ENCODE assay signal across 8 mouse cellular contexts in the genomic region with DNA sequence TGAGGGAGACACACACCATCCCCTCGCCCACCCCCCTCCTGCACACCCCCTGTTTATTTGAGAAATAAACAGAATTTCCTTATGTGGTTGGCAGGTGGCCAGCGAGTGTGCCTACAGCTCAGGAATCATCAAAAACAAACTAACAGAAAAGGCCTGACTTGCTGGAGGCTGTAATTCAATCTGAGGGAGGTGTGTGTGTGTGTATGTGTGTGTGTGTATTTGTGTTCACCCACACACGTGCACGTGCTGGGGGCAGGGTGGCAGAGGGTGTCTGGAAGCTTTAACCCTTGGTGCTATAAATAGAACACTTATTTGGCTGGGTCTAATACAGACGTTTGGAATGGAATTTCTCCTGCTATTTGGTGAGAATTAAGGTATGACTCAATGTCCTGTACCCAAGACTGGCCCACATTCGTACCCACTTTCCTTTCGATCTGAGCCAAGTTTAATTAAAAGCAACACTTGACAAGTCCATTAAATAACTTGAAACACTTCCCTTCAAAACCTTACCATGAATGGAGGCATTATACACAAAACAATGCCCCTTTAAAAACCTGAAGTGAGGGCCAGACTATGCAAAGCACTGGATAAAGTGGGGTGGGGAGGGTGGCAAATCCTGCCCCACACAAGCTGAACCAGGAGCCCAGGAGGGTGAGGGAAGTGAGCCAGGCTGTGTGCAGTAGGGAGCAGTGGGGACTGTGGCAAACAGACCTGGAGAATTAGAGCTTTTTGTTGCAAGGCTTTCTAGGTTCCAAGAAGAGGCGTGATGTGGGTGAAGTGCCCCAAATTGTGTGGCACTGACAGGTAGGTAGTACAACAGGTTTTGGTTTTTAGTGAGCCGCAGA. TPM values are rescaled to one million over a fixed set of nuclear protein-coding genes. Genes with fewer than 3 reads are reported as not detected.
DNase-seq lines count a peak whose midpoint lies in the region; ATAC-seq and TF ChIP-seq lines count a peak whose summit lies in the region.

No protein-coding gene starts in this region.

- no peak for TF ChIP-seq POLR2A in kidney, adult 2 months (IDR thresholded peaks at IDR 0.05; ENCODE audit: low read depth, low read length)

- no peak for TF ChIP-seq CTCF in liver, postnatal 0 days (IDR thresholded peaks at IDR 0.05; ENCODE audit: low read depth)
- TF ChIP-seq CTCF in kidney, adult 2 months (conservative IDR thresholded peaks at IDR 0.05; ENCODE audit: insufficient read depth, insufficient read length, low read depth, low read length) = no peak

- peak overlapping the region; percentile 48; the same call in 1 of the 2 replicates for H3K27ac ChIP-seq in liver, postnatal 0 days (ENCODE audit: low read depth)
- no peak overlapping the region for H3K27ac ChIP-seq in liver, embryonic 11.5 days (ENCODE audit: low read depth, low read length)
- H3K27ac ChIP-seq in embryonic facial prominence, embryonic 14.5 days (replicated peaks; ENCODE audit: low read depth, low read length) = peak overlapping the region; percentile 57
- peak overlapping the region; percentile 84 for H3K27ac ChIP-seq in kidney, adult 2 months (ENCODE audit: insufficient read depth, low read depth, low read length)
- H3K27ac ChIP-seq in neural tube, embryonic 14.5 days (ENCODE audit: low read depth, low read length) = no peak overlapping the region

- no peak for DNase-seq in liver, postnatal 0 days
- no peak for DNase-seq in liver, embryonic 11.5 days (ENCODE audit: low spot score)
- DNase-seq in embryonic facial prominence, embryonic 14.5 days (ENCODE audit: low spot score) = peak; percentile 90
- DNase-seq in kidney, adult 2 months = peak; percentile 68
- no peak for DNase-seq in adrenal gland, postnatal 10 days
- no peak for DNase-seq in thymus, postnatal 36 days
- no peak for DNase-seq in left cerebral cortex, adult 18-20 months (ENCODE audit: low spot score in 2 of 2)

- H3K36me3 ChIP-seq in liver, postnatal 0 days (replicated peaks; ENCODE audit: insufficient read depth, low read length) = no peaks in the 10 kb centered on the region
- no peaks in the 10 kb centered on the region for H3K36me3 ChIP-seq in liver, embryonic 11.5 days (ENCODE audit: control insufficient read depth, insufficient read depth, low read length)
- H3K36me3 ChIP-seq in embryonic facial prominence, embryonic 14.5 days (ENCODE audit: control insufficient read depth, insufficient read depth, low read length) = no peaks in the 10 kb centered on the region
- H3K36me3 ChIP-seq in kidney, adult 2 months (ENCODE audit: control insufficient read depth, insufficient read depth, low read length) = no peaks in the 10 kb centered on the region
- H3K36me3 ChIP-seq in neural tube, embryonic 14.5 days (ENCODE audit: control insufficient read depth, insufficient read depth, low read length) = no peaks in the 10 kb centered on the region

- TF ChIP-seq EP300 in liver, postnatal 0 days (IDR thresholded peaks at IDR 0.05; ENCODE audit: low read depth) = no peak

- ATAC-seq in liver, postnatal 0 days = no peak
- no peak for ATAC-seq in liver, embryonic 11.5 days (replicated peaks; ENCODE audit: low FRiP score)
- ATAC-seq in embryonic facial prominence, embryonic 14.5 days (ENCODE audit: low read depth) = peak; percentile 74
- ATAC-seq in neural tube, embryonic 14.5 days (ENCODE audit: low read depth) = peak; percentile 73; the same call in 1 of the 2 replicates

- H3K4me3 ChIP-seq in liver, postnatal 0 days (ENCODE audit: low read depth, low read length) = no peak overlapping the region
- H3K4me3 ChIP-seq in liver, embryonic 11.5 days (ENCODE audit: low read depth, low read length) = no peak overlapping the region
- no peak overlapping the region for H3K4me3 ChIP-seq in embryonic facial prominence, embryonic 14.5 days (ENCODE audit: low read depth, low read length)
- H3K4me3 ChIP-seq in kidney, adult 2 months (ENCODE audit: insufficient read depth, low read depth, low read length) = no peak overlapping the region
- no peak overlapping the region for H3K4me3 ChIP-seq in neural tube, embryonic 14.5 days (ENCODE audit: low read depth, low read length)

- no peaks in the 10 kb centered on the region for H3K27me3 ChIP-seq in liver, postnatal 0 days (ENCODE audit: insufficient read depth, low read length)
- H3K27me3 ChIP-seq in liver, embryonic 11.5 days (replicated peaks; ENCODE audit: control insufficient read depth, insufficient read depth, low read length) = no peaks in the 10 kb centered on the region
- no peaks in the 10 kb centered on the region for H3K27me3 ChIP-seq in embryonic facial prominence, embryonic 14.5 days (replicated peaks; ENCODE audit: control insufficient read depth, insufficient read depth, low read length)
- H3K27me3 ChIP-seq in kidney, adult 2 months (replicated peaks; ENCODE audit: control insufficient read depth, insufficient read depth, low read length) = no peaks in the 10 kb centered on the region
- H3K27me3 ChIP-seq in neural tube, embryonic 14.5 days (ENCODE audit: control insufficient read depth, insufficient read depth, low read length) = no peaks in the 10 kb centered on the region

- H3K9me3 ChIP-seq in liver, postnatal 0 days (ENCODE audit: low read length) = no peaks in the 10 kb centered on the region
- no peaks in the 10 kb centered on the region for H3K9me3 ChIP-seq in liver, embryonic 11.5 days (ENCODE audit: control insufficient read depth, low read length)
- H3K9me3 ChIP-seq in embryonic facial prominence, embryonic 14.5 days (ENCODE audit: control insufficient read depth, low read length) = no peaks in the 10 kb centered on the region
- H3K9me3 ChIP-seq in neural tube, embryonic 14.5 days (ENCODE audit: control insufficient read depth, low read length) = no peaks in the 10 kb centered on the region

- no peak overlapping the region for H3K4me2 ChIP-seq in liver, postnatal 0 days (ENCODE audit: low read depth, low read length)
- H3K4me2 ChIP-seq in liver, embryonic 11.5 days = no peak overlapping the region
- 0 out of 2 replicates have a peak overlapping the region, but pooled peaks have one; percentile 8 for H3K4me2 ChIP-seq in embryonic facial prominence, embryonic 14.5 days (ENCODE audit: low read depth, low read length)
- H3K4me2 ChIP-seq in neural tube, embryonic 14.5 days (ENCODE audit: low read depth, low read length) = no peak overlapping the region

- H3K9ac ChIP-seq in liver, postnatal 0 days (replicated peaks) = no peak overlapping the region
- H3K9ac ChIP-seq in liver, embryonic 11.5 days (ENCODE audit: low read depth, low read length) = no peak overlapping the region
- no peak overlapping the region for H3K9ac ChIP-seq in embryonic facial prominence, embryonic 14.5 days (ENCODE audit: low read depth, low read length)
- H3K9ac ChIP-seq in neural tube, embryonic 14.5 days (replicated peaks; ENCODE audit: low read depth, low read length) = no peak overlapping the region

- 49% methylated on average over 9 of the region's 9 CpGs for WGBS in liver, postnatal 0 days (ENCODE audit: insufficient replicate concordance)
- 63% methylated on average over 9 of the region's 9 CpGs for WGBS in liver, embryonic 11.5 days
- WGBS in embryonic facial prominence, embryonic 14.5 days = 23% methylated on average over 9 of the region's 9 CpGs
- 25% methylated on average over 9 of the region's 9 CpGs for WGBS in kidney, adult 2 months
- 44% methylated on average over 9 of the region's 9 CpGs for WGBS in neural tube, embryonic 14.5 days

- peaks cover 29% of the 10 kb centered on the region for H3K4me1 ChIP-seq in liver, postnatal 0 days (ENCODE audit: insufficient read depth)
- peaks cover 11% of the 10 kb centered on the region; the same call in 1 of the 2 replicates for H3K4me1 ChIP-seq in liver, embryonic 11.5 days (replicated peaks; ENCODE audit: control insufficient read depth, insufficient read depth, low read length)
- peaks cover 31% of the 10 kb centered on the region for H3K4me1 ChIP-seq in embryonic facial prominence, embryonic 14.5 days (ENCODE audit: control insufficient read depth, insufficient read depth, low read length)
- H3K4me1 ChIP-seq in kidney, adult 2 months (ENCODE audit: control insufficient read depth, insufficient read depth, low read length) = peaks cover 51% of the 10 kb centered on the region
- H3K4me1 ChIP-seq in neural tube, embryonic 14.5 days (ENCODE audit: control insufficient read depth, insufficient read depth, low read length) = no peaks in the 10 kb centered on the region

RNA-seq across cellular contexts. Expression of a gene that starts 20.1 kb away (rescaled TPM):
- 4.9 and 5.9 TPM in 2 replicates for polyA plus RNA-seq in liver, postnatal 0 days (2015; fragmentation: Nextera tagmentation; extraction: Ambion mirVana)
- polyA plus RNA-seq in liver, embryonic 11.5 days (2014; fragmentation: Nextera tagmentation; extraction: Ambion mirVana) = 14.4 and 16.3 TPM in 2 replicates
- polyA plus RNA-seq in embryonic facial prominence, embryonic 14.5 days (2014; fragmentation: Nextera tagmentation; extraction: Ambion mirVana) = 35.0 and 41.8 TPM in 2 replicates
- polyA plus RNA-seq in kidney, adult 2 months (2012; rRNA removed) = 45.4 and 51.9 TPM in 2 replicates
- polyA plus RNA-seq in neural tube, embryonic 14.5 days (2014; fragmentation: Nextera tagmentation; extraction: Ambion mirVana) = 20.0 and 21.3 TPM in 2 replicates
- total RNA-seq in adrenal gland, postnatal 10 days (2021) = 10 to 100 TPM; 80.4 to 82.5 TPM
- total RNA-seq in left cerebral cortex, adult 18-20 months (2021) = 10 to 100 TPM; 38.6 to 41.0 TPM

Comparison
In these comparisons a context has a peak if more than half of its experiments do, and no peak if none do; other contexts are left out.
1. H3K27ac ChIP-seq: peak in liver, postnatal 0 days (single experiment), embryonic facial prominence, embryonic 14.5 days (single experiment) and kidney, adult 2 months (single experiment); none in liver, embryonic 11.5 days (single experiment) and neural tube, embryonic 14.5 days (single experiment).
2. ATAC-seq: peak in embryonic facial prominence, embryonic 14.5 days (single experiment) and neural tube, embryonic 14.5 days (single experiment); none in liver, postnatal 0 days (single experiment) and liver, embryonic 11.5 days (single experiment).
3. DNase-seq: peak in embryonic facial prominence, embryonic 14.5 days (single experiment) and kidney, adult 2 months (single experiment); none in liver, postnatal 0 days (single experiment), liver, embryonic 11.5 days (single experiment), adrenal gland, postnatal 10 days (single experiment), thymus, postnatal 36 days (0 of 2) and left cerebral cortex, adult 18-20 months (0 of 2).